Mouse (Mus musculus) intestine, embryonic 16.5 days (tissue): ENCODE data around the gene Tmco5. TPM values are rescaled to one million over a fixed set of nuclear protein-coding genes. Genes with fewer than 3 reads are reported as not detected.
A peak's percentile ranks its signal among the peaks of the same experiment; 100 is the strongest.

Experiments
- ATAC-seq: fragments of 200-750 bp; cut with Nextera tagmentation; 2 replicates; pipeline ENCODE4 v1.8.0; 2017; ENCODE audit warnings: moderate TSS enrichment, moderate library complexity
- H3K27ac ChIP-seq: fragments of 300-500 bp; sonication (generic); 2 replicates; pipeline ENCODE4 v1.5.1; 2014; ENCODE audit warnings: mild to moderate bottlenecking, low read length
- H3K27me3 ChIP-seq: fragments of 300-500 bp; sonication (generic); replicated peaks from 2 replicates; pipeline ENCODE4 v1.6.1; 2014; ENCODE audit warnings: low read length, control low read depth, mixed read lengths; ENCODE audit not compliant: control insufficient read depth, insufficient read depth
- H3K36me3 ChIP-seq: fragments of 300-500 bp; sonication (generic); 2 replicates; pipeline ENCODE4 v1.6.1; 2014; ENCODE audit warnings: low read length, control low read depth; ENCODE audit not compliant: control insufficient read depth, insufficient read depth
- H3K4me1 ChIP-seq: fragments of 300-500 bp; sonication (generic); 2 replicates; pipeline ENCODE4 v1.6.1; 2014; ENCODE audit warnings: low read length, control low read depth, mixed read lengths; ENCODE audit not compliant: control insufficient read depth, insufficient read depth
- H3K4me2 ChIP-seq: fragments of 300-500 bp; sonication (generic); 2 replicates; pipeline ENCODE4 v1.6.1; 2014; ENCODE audit warnings: low read depth, low read length, control low read depth
- H3K4me3 ChIP-seq: fragments of 300-500 bp; sonication (generic); 2 replicates; pipeline ENCODE4 v1.5.1; 2014; ENCODE audit warnings: mild to moderate bottlenecking, low read length
- H3K9ac ChIP-seq: fragments of 300-500 bp; sonication (generic); 2 replicates; pipeline ENCODE4 v1.6.1; 2014; ENCODE audit warnings: low read depth, low read length
- H3K9me3 ChIP-seq: fragments of 300-500 bp; sonication (generic); 2 replicates; pipeline ENCODE4 v1.6.1; 2016; ENCODE audit warnings: low read length, control low read depth; ENCODE audit not compliant: control insufficient read depth
- WGBS: fragments of 180-500 bp; shearing (Covaris S2); extraction: QIAGEN DNeasy Blood & Tissue Kit; methylation state at CpG from one replicate; pipeline ENCODE4 v1.1.7; 2014; 5-methylcytosine and 5-hydroxymethylcytosine counted together
- polyA plus RNA-seq: library from polyadenylated mRNA; unstranded; fragments of >200 nt; fragmentation: Nextera tagmentation; extraction: Ambion mirVana; gene quantifications from 2 replicates; pipeline ENCODE4 v1.2.1, GENCODE M21; 2015

Gene Tmco5
- polyA plus RNA-seq, 1 experiment from 2014 or later: not detected

DNA sequence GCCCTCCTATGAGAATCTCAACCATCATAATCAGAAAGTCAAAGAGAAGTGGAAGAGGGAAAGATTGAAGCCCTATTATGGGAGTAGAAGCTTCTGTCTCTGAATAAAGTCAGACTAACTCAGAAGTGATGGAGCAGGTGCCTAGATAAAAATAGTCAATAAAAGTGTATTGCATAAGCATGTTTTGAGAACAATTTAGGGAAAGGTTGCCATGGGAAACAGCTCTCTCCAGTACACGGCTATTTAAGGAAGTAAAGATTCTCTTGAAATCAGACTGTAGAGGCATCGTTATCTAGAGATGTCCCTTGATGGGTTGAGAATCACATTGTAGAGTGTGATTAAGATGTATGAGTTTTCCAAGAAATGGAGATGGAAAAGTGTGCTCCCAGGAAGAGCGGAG, 1.2 kb downstream of the Tmco5 start:
- Histone ChIP-seq H3K9ac (no peak overlapping the region), H3K4me2 (no peak overlapping the region), H3K36me3 (no peaks in the 10 kb centered on the region), H3K4me1 (no peaks in the 10 kb centered on the region), H3K9me3 (no peaks in the 10 kb centered on the region), H3K27ac (no peak overlapping the region), H3K4me3 (no peak overlapping the region), H3K27me3 (no peaks in the 10 kb centered on the region)
- no peak for ATAC-seq
- WGBS: 88% methylated on average over 3 of the region's 3 CpGs

DNA sequence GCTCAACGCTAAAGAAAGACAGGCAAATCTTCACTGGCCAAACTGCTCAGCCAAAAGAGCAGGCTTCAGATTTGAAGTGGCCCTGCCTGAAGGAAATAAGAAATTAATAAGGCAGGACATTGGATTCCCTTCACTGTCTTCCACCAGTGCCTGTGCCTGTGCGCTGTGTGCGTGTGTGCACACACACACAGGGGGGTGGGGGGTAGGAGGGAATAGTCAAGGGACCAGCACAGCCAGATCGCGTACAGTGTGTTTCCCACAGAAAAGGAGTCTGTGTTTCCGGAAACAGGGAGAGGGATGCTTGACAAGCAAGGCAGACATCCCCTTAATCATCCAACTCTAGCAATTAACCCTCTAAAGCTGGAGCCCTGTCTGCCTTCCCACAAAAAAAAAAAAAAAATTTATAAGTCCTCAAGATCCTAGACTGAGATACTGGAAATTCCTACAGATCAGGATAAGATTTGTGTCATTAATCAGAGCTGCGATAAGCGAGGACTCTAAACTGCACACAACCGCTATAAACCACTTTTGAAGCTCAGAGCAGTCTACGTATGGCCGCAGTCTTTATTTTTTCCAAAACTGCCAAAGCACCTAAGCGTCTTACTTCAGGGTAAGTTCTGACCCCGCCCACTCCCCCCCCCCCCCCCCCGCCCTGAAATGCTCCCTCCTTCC, 15.0 kb downstream of the Tmco5 start:
- Histone ChIP-seq H3K36me3 (no peaks in the 10 kb centered on the region), H3K9ac (no peak overlapping the region), H3K27ac (no peak overlapping the region), H3K4me2 (peak overlapping the region; percentile 72), H3K4me1 (peaks cover 4% of the 10 kb centered on the region), H3K9me3 (no peaks in the 10 kb centered on the region), H3K27me3 (no peaks in the 10 kb centered on the region), H3K4me3 (peak overlapping the region; percentile 38; the same call in 1 of the 2 replicates)
- WGBS: 20% methylated on average over 13 of the region's 14 CpGs
- peak; percentile 17 for ATAC-seq

DNA sequence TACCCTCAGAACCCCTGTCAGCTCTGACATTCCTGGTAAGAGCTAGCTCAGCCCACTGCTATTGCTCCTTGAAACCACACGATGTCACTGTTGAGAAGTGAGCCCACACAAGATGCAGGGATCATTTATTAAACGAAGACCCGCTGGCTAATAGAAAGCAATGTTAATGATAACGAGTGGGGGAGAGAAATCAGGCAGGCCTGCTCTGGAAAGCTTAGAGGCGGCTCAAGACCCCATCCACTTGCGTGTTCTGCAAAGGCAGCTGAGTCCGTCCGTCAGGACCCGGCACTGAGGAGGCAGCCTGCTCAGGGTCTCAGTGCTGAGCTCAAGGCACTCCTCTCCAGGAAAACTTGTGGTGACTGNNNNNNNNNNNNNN, 15.5 kb downstream of the Tmco5 start:
- Histone ChIP-seq H3K36me3 (no peaks in the 10 kb centered on the region), H3K4me1 (peaks cover 4% of the 10 kb centered on the region), H3K9me3 (no peaks in the 10 kb centered on the region), H3K4me3 (peak overlapping the region; percentile 38), H3K27me3 (no peaks in the 10 kb centered on the region), H3K4me2 (peak overlapping the region; percentile 72), H3K27ac (no peak overlapping the region), H3K9ac (peak overlapping the region; percentile 54; the same call in 1 of the 2 replicates)
- ATAC-seq: peak; percentile 82
- 3% methylated on average over 9 of the region's 9 CpGs for WGBS

DNA sequence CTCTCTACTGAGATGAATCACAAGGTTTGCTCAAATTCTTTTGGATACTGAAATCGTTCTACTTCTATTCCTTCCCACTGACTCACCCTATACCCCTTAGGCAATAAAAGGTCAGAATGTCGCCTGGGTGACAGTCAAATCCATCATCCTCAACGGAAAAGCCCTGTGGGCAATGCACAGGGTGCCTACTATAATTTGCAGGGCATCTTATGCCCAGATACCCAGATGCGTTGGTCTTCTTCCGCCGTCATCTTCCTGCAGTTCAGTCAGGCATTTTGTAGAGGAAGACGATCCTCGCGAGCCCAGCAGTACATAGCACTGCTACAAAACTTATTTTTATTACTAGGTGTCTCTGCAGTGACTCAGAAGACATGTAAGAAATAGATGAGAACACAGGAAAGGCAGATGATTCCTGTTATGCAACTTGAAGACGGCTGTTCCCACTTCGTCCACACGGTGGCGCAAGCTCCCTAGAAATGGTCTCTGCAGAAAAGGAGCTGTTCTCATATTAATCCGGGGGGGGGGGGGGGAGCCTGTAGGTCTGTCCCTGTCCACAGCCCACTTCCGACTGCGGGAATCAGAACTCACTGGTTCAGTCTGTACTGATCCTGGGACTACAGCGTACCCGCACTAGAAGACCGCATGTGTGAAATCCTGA, 21.3 kb downstream of the Tmco5 start:
- Histone ChIP-seq H3K36me3 (no peaks in the 10 kb centered on the region), H3K27me3 (no peaks in the 10 kb centered on the region), H3K4me2 (peak overlapping the region; percentile 70), H3K4me1 (no peaks in the 10 kb centered on the region), H3K9ac (peak overlapping the region; percentile 56), H3K27ac (no peak overlapping the region), H3K9me3 (no peaks in the 10 kb centered on the region), H3K4me3 (peak overlapping the region; percentile 43)
- peak; percentile 81 for ATAC-seq
- 13% methylated on average over 19 of the region's 19 CpGs for WGBS

DNA sequence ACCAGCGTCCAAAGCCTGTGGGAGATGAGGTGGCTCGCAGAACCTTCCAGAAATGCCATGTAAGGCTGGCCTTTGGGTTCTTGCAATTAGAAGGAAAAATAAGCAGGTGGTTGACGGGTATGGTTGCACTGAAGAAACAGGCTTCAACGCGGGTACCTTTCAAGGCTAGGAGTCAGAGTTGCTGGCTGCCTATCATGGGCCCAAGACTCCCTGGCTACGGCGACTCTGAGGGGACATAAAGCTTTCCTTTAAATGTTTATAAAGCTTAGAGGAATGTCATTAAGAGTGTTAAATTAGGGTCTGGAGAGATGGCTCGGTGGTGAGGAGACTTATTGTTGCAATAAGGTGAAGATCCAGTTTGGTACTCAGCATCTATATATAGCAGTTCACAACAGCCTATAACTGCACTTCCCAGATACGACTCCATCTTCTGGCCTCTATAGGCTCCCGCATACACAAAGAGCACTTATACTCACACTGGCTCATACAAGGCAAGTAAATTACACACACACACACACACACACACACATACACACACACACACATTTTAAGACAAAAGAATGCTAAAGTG, 21.9 kb downstream of the Tmco5 start:
- WGBS: 27% methylated on average over 10 of the region's 10 CpGs
- Histone ChIP-seq H3K27me3 (no peaks in the 10 kb centered on the region), H3K36me3 (no peaks in the 10 kb centered on the region), H3K9ac (peak overlapping the region; percentile 56), H3K9me3 (no peaks in the 10 kb centered on the region), H3K4me1 (no peaks in the 10 kb centered on the region), H3K27ac (no peak overlapping the region), H3K4me2 (peak overlapping the region; percentile 70), H3K4me3 (peak overlapping the region; percentile 43)
- peak; percentile 55 for ATAC-seq

DNA sequence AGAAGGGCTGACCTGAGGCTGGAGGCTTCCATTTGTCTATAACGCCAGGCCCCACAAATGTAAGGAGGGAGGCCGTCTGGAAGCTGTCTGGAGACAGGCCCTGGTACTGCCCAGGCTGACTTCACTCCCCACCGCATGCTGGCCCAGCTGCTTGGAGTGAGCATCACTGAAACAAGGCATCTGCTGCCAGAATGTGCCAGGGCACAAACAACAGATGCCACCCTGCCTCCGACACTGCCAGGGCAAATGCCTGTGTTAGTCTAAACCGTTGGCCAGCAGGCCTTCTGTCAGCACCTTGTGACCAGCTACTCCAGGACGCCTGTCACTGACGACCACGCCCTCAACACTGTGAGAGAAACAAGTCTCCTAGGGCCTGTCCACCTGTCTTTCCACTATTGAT, 29.8 kb downstream of the Tmco5 start:
- no peak for ATAC-seq
- H3K27me3 ChIP-seq: no peaks in the 10 kb centered on the region
- no peaks in the 10 kb centered on the region for H3K4me1 ChIP-seq
- H3K36me3 ChIP-seq: no peaks in the 10 kb centered on the region
- no peak overlapping the region for H3K9ac ChIP-seq
- no peak overlapping the region for H3K4me2 ChIP-seq
- no peak overlapping the region for H3K4me3 ChIP-seq
- no peaks in the 10 kb centered on the region for H3K9me3 ChIP-seq
- H3K27ac ChIP-seq: no peak overlapping the region
- 69% methylated on average over 8 of the region's 8 CpGs for WGBS

DNA sequence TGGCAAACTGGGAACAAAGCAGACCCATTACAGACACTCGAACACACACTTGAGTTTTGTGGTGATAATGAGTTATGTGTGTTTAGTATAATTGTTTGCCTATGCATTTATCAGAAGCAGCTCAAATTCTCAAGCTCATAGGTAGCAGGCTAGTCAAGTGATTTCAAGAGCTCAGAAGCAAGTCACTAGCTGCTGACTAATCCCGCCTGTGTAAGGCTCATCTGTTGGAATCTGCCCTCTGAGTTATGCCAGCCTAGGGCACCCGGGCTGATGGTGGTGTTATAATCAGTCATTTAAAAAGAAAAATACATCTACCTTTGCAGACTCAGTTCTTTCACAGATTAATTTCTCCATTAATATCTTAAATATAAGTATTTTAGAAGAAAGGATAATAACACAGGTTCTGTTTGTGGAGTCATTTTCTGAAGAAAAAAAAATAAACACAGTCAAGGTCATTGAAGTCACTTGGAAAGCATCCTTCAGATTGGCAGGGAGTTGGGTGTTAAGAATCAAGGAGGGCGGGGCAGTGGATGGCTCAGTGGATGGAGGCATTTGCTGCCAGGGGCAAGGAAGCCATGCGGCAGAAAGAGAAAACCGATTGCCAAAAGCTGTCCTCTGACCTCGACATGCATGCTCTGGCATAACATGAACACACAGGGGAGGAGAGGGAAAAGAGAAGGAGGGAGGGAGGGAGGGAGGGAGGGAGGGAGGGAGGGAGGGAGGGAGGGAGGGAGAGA, 34.0 kb downstream of the Tmco5 start:
- H3K27ac ChIP-seq: no peak overlapping the region
- WGBS: 76% methylated on average over 7 of the region's 7 CpGs
- H3K9ac ChIP-seq: no peak overlapping the region
- no peak overlapping the region for H3K4me3 ChIP-seq
- H3K27me3 ChIP-seq: no peaks in the 10 kb centered on the region
- H3K36me3 ChIP-seq: no peaks in the 10 kb centered on the region
- H3K4me2 ChIP-seq: no peak overlapping the region
- H3K4me1 ChIP-seq: no peaks in the 10 kb centered on the region
- no peak for ATAC-seq
- no peaks in the 10 kb centered on the region for H3K9me3 ChIP-seq

DNA sequence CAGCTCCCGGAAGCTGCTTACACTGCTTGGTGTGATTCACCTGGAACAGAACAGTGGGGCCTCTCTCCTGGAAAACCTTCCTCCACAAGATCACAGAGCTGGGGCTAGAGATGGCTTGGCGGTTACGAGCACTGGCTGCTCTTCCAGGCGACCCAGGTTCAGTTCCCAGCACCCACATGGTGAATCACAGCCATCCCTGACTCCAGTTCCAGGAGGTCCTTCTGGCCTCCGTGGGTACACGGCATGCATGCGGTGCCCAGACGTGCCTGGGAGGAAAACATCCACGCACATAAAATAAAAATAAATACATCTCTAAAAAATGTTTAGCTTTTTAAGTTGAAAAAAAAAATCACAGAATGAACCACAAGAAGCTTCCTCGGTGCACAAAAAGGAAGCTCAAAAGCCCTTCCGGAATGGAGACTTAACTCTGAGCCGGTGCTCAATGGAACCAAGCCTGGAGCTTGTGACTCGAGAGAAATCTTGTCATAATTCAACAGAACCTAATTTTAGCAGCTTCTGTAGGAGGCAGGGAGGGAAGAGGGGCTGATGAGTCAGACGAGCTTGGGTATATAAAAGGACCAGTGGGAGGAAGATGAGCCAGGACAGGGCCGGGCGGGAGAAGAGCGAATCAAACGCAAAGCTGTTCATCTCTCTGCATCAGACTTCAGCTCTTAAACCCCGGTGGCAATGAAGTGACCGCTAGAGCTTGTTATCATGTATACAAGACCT, 35.4 kb downstream of the Tmco5 start:
- Histone ChIP-seq H3K36me3 (no peaks in the 10 kb centered on the region), H3K4me1 (no peaks in the 10 kb centered on the region)
- 78% methylated on average over 20 of the region's 20 CpGs for WGBS

DNA sequence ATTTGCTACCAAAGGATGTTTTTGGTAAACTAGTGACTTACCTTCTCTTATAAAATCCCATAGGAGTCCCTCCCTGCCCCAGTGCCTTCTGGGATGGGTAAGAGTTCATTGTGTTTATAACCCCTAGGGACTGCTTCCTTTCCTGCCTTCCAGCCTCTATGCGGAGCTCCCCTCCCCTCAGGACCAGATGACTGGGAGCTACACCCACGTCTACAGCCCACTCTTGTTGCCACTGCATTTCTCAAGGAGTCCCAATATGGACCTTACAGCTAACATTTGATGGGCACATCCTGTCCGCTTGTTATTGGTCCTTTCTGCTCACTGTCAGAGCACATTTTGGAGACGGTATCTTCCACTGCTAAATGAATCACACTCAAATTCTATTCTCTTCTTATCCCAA, 36.1 kb downstream of the Tmco5 start:
- ATAC-seq: no peak
- H3K27ac ChIP-seq: no peak overlapping the region

More for the DNA sequence above, 35.4 kb downstream of the Tmco5 start:
- Histone ChIP-seq H3K9me3 (no peaks in the 10 kb centered on the region), H3K27ac (no peak overlapping the region), H3K27me3 (no peaks in the 10 kb centered on the region), H3K4me2 (no peak overlapping the region), H3K9ac (no peak overlapping the region), H3K4me3 (no peak overlapping the region)
- no peak for ATAC-seq

More for the DNA sequence above, 36.1 kb downstream of the Tmco5 start:
- Histone ChIP-seq H3K4me1 (no peaks in the 10 kb centered on the region), H3K9ac (no peak overlapping the region), H3K4me3 (no peak overlapping the region), H3K9me3 (no peaks in the 10 kb centered on the region), H3K27me3 (no peaks in the 10 kb centered on the region), H3K36me3 (no peaks in the 10 kb centered on the region), H3K4me2 (no peak overlapping the region)
- WGBS: 75% methylated on average over 4 of the region's 4 CpGs
